Mouse (Mus musculus) midbrain, embryonic 13.5 days (tissue): ENCODE measurements around the gene Gm5741. TPM values are rescaled to one million over a fixed set of nuclear protein-coding genes. Genes with fewer than 3 reads are reported as not detected.
A peak's percentile ranks its signal among the peaks of the same experiment; 100 is the strongest.
"Not testable (repeated sequence)": the region's sequence is repeated elsewhere in the genome, so short reads cannot be mapped to it uniquely, and the experiment has no call there.

ENCODE experiments used
- ATAC-seq: fragments of 200-750 bp; cut with Nextera tagmentation; 2 replicates; pipeline ENCODE4 v1.8.0; 2017; ENCODE audit warnings: mild to moderate bottlenecking, moderate TSS enrichment, moderate library complexity
- H3K27ac ChIP-seq: fragments of 300-500 bp; sonication (generic); 2 replicates; pipeline ENCODE4 v1.5.1; 2015; ENCODE audit warnings: inconsistent platforms, mild to moderate bottlenecking, moderate library complexity
- H3K27me3 ChIP-seq: fragments of 300-500 bp; sonication (generic); 2 replicates; pipeline ENCODE4 v1.6.1; 2015; ENCODE audit warnings: mild to moderate bottlenecking, inconsistent platforms
- H3K36me3 ChIP-seq: fragments of 300-500 bp; sonication (generic); 2 replicates; pipeline ENCODE4 v1.6.1; 2015; ENCODE audit warnings: mild to moderate bottlenecking, inconsistent platforms
- H3K4me1 ChIP-seq: fragments of 300-500 bp; sonication (generic); replicated peaks from 2 replicates; pipeline ENCODE4 v1.6.1; 2015; ENCODE audit warnings: inconsistent platforms
- H3K4me2 ChIP-seq: fragments of 300-500 bp; sonication (generic); replicated peaks from 2 replicates; pipeline ENCODE4 v1.6.1; 2015; ENCODE audit warnings: moderate library complexity, mild to moderate bottlenecking, inconsistent platforms
- H3K4me3 ChIP-seq: fragments of 300-500 bp; sonication (generic); replicated peaks from 2 replicates; pipeline ENCODE4 v1.5.1; 2015; ENCODE audit warnings: mild to moderate bottlenecking, inconsistent platforms
- H3K9ac ChIP-seq: fragments of 300-500 bp; sonication (generic); replicated peaks from 2 replicates; pipeline ENCODE4 v1.6.1; 2015; ENCODE audit warnings: mild to moderate bottlenecking, inconsistent platforms
- H3K9me3 ChIP-seq: fragments of 300-500 bp; sonication (generic); 2 replicates; pipeline ENCODE4 v1.6.1; 2016; ENCODE audit warnings: mild to moderate bottlenecking, inconsistent platforms
- WGBS: fragments of 180-500 bp; shearing (Covaris S2); methylation state at CpG from one replicate; pipeline ENCODE4 v1.1.7; 2015; 5-methylcytosine and 5-hydroxymethylcytosine counted together
- polyA plus RNA-seq: library from polyadenylated mRNA; unstranded; fragments of >200 nt; fragmentation: Nextera tagmentation; extraction: Ambion mirVana; gene quantifications from 2 replicates; pipeline ENCODE4 v1.2.1, GENCODE M21; 2015

Gm5741 gene
- polyA plus RNA-seq, 1 experiment from 2014 or later, result 0.83 TPM

GRCm38 (mm10) chr8:85084633-85085032, 16.9 kb upstream of the Gm5741 start:
- no peak overlapping the region for H3K9ac ChIP-seq
- 90% methylated on average over 8 of the region's 8 CpGs for WGBS
- no peaks in the 10 kb centered on the region for H3K9me3 ChIP-seq
- no peaks in the 10 kb centered on the region for H3K27me3 ChIP-seq
- no peak overlapping the region for H3K27ac ChIP-seq
- ATAC-seq, result no peak
- H3K4me3 ChIP-seq, result no peak overlapping the region
- peaks cover 30% of the 10 kb centered on the region for H3K36me3 ChIP-seq
- H3K4me1 ChIP-seq, result peaks cover 31% of the 10 kb centered on the region
- H3K4me2 ChIP-seq, result no peak overlapping the region

- no peaks in the 10 kb centered on the region for H3K27me3 ChIP-seq
- peak within 1 kb of the TSS; percentile 87 for H3K4me2 ChIP-seq
- peaks cover 36% of the 10 kb centered on the region for H3K4me1 ChIP-seq
- H3K36me3 ChIP-seq, result peaks cover 24% of the 10 kb centered on the region
- no peaks in the 10 kb centered on the region for H3K9me3 ChIP-seq
- peak; percentile 88 for ATAC-seq
- no peak within 1 kb of the TSS for H3K27ac ChIP-seq
- peak within 1 kb of the TSS; percentile 77 for H3K9ac ChIP-seq
- peak within 1 kb of the TSS; percentile 61 for H3K4me3 ChIP-seq
- 2% methylated on average over 30 of the region's 30 CpGs for WGBS
These were observed 15.5 kb upstream of the Gm5741 start, which contains the start of gene Man2b1 for GRCm38 (mm10) chr8:85083108-85083813. TSS of gene Man2b1 (plus strand) at chr8:85083270.

GRCm38 (mm10) chr8:85082169-85082568, 14.4 kb upstream of the Gm5741 start:
- WGBS, result 94% methylated on average over 4 of the region's 4 CpGs
- H3K4me1 ChIP-seq, result peaks cover 36% of the 10 kb centered on the region
- H3K4me2 ChIP-seq, result peak overlapping the region; percentile 96
- H3K9ac ChIP-seq, ATAC-seq, H3K27ac ChIP-seq, H3K4me3 ChIP-seq, H3K27me3 ChIP-seq, H3K9me3 ChIP-seq: not testable (repeated sequence)
- H3K36me3 ChIP-seq, result peaks cover 23% of the 10 kb centered on the region

GRCm38 (mm10) chr8:85081216-85081555, 13.4 kb upstream of the Gm5741 start, which contains the start of gene Wdr83:
TSS of gene Wdr83 (minus strand) at chr8:85081306.
- H3K27ac ChIP-seq, result peak within 1 kb of the TSS; percentile 40; the same call in 1 of the 2 replicates
- peak within 1 kb of the TSS; percentile 82 for H3K4me3 ChIP-seq
- WGBS, result 3% methylated on average over 9 of the region's 9 CpGs
- H3K9me3 ChIP-seq, result no peaks in the 10 kb centered on the region
- peaks cover 24% of the 10 kb centered on the region for H3K36me3 ChIP-seq
- peak within 1 kb of the TSS; percentile 96 for H3K4me2 ChIP-seq
- no peaks in the 10 kb centered on the region for H3K27me3 ChIP-seq
- peak within 1 kb of the TSS; percentile 88 for H3K9ac ChIP-seq
- ATAC-seq, result peak; percentile 40
- peaks cover 36% of the 10 kb centered on the region for H3K4me1 ChIP-seq

DNA sequence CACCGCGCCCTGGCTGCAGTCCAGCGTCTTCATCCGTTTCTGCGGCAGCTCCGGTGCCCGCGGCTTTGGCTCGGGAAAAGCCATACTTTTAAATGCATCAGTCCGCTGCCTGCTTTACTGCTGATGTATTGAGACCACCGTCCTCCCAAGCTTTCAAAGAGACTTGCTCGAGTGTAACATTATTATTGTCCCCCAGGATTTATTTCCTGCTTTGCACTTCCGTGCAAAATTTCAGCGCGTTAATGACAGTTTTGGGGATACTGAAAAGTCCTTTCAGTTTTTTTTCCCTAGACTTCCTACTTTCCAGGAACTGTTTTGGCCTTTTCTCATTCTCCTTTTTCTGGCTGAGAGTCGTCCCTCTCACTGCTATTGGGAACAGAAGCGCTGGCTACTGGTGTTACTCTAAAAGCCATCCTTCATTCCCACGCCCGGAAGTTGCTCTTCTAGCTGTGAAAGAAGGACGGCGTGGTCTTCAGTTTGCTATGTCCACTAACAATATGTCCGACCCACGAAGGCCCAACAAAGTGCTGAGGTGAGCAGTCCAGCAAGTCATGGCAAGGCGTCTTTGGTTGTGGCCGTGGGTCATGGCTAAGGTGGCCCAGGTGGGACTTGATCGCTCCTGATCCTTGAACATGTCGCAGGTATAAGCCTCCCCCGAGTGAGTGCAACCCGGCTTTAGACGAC, 12.9 kb upstream of the Gm5741 start, which contains the start of gene Wdr83os:
Gene Wdr83os (plus strand): TSS at position 209 of the 684 bp plus-strand sequence.
- peaks cover 29% of the 10 kb centered on the region for H3K36me3 ChIP-seq
- peak within 1 kb of the TSS; percentile 40; the same call in 1 of the 2 replicates for H3K27ac ChIP-seq
- no peaks in the 10 kb centered on the region for H3K9me3 ChIP-seq
- no peaks in the 10 kb centered on the region for H3K27me3 ChIP-seq
- peak; percentile 26 for ATAC-seq
- H3K9ac ChIP-seq, result peak within 1 kb of the TSS; percentile 88
- peak within 1 kb of the TSS; percentile 82 for H3K4me3 ChIP-seq
- peak within 1 kb of the TSS; percentile 96 for H3K4me2 ChIP-seq
- peaks cover 36% of the 10 kb centered on the region for H3K4me1 ChIP-seq
- WGBS, result under 1% methylated on average over 30 of the region's 30 CpGs

GRCm38 (mm10) chr8:85080214-85080531, 12.4 kb upstream of the Gm5741 start:
- no peaks in the 10 kb centered on the region for H3K9me3 ChIP-seq
- H3K4me2 ChIP-seq, result peak overlapping the region; percentile 96
- peaks cover 36% of the 10 kb centered on the region for H3K4me1 ChIP-seq
- H3K27me3 ChIP-seq, result no peaks in the 10 kb centered on the region
- under 1% methylated on average over 25 of the region's 25 CpGs for WGBS
- peak overlapping the region; percentile 88 for H3K9ac ChIP-seq
- H3K4me3 ChIP-seq, result peak overlapping the region; percentile 82
- peaks cover 30% of the 10 kb centered on the region for H3K36me3 ChIP-seq
- no peak for ATAC-seq
- peak overlapping the region; percentile 40; the same call in 1 of the 2 replicates for H3K27ac ChIP-seq

GRCm38 (mm10) chr8:85076993-85077392, 9.2 kb upstream of the Gm5741 start:
- no peaks in the 10 kb centered on the region for H3K9me3 ChIP-seq
- H3K9ac ChIP-seq, result 0 out of 2 replicates have a peak overlapping the region, but pooled peaks have one; percentile 2
- peaks cover 52% of the 10 kb centered on the region for H3K36me3 ChIP-seq
- H3K4me3 ChIP-seq, result no peak overlapping the region
- peaks cover 32% of the 10 kb centered on the region for H3K4me1 ChIP-seq
- 4% methylated on average over 2 of the region's 2 CpGs for WGBS
- H3K4me2 ChIP-seq, result no peak overlapping the region
- peak; percentile 53; the same call in 1 of the 2 replicates for ATAC-seq
- no peaks in the 10 kb centered on the region for H3K27me3 ChIP-seq
- no peak overlapping the region for H3K27ac ChIP-seq

- H3K36me3 ChIP-seq, result peaks cover 52% of the 10 kb centered on the region
- WGBS, result 80% methylated on average over 9 of the region's 9 CpGs
- no peak for ATAC-seq
These were observed 8.2 kb upstream of the Gm5741 start for GRCm38 (mm10) chr8:85076001-85076400.

DNA sequence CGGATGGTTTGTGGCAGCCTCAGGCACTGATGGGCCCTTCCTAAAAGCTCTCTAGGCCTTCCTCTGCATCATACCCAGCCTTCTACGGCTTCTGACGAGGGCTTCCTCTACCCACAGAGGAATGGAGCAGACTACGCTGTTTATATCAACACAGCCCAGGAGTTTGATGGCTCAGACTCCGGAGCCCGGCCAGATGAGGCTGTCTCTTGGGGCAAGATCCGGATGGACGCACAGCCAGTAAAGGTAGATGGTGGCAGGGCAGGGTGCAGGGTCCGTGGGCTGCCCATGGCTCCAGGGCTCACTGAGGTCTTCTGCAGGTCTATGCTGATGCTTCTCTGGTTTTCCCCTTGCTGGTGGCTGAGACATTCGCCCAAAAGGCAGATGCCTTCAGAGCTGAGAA, 6.8 kb upstream of the Gm5741 start:
- 94% methylated on average over 10 of the region's 10 CpGs for WGBS
- Histone ChIP-seq H3K9me3 (no peaks in the 10 kb centered on the region), H3K36me3 (peaks cover 52% of the 10 kb centered on the region), H3K9ac (no peak overlapping the region), H3K27me3 (no peaks in the 10 kb centered on the region), H3K4me1 (peaks cover 22% of the 10 kb centered on the region), H3K4me3 (no peak overlapping the region), H3K4me2 (no peak overlapping the region), H3K27ac (no peak overlapping the region)
- ATAC-seq, result no peak

More at GRCm38 (mm10) chr8:85076001-85076400, 8.2 kb upstream of the Gm5741 start:
- no peak overlapping the region for H3K4me2 ChIP-seq
- H3K27me3 ChIP-seq, result no peaks in the 10 kb centered on the region
- H3K27ac ChIP-seq, result no peak overlapping the region
- H3K9ac ChIP-seq, result no peak overlapping the region
- H3K9me3 ChIP-seq, result no peaks in the 10 kb centered on the region
- peaks cover 25% of the 10 kb centered on the region for H3K4me1 ChIP-seq
- no peak overlapping the region for H3K4me3 ChIP-seq

- Histone ChIP-seq H3K9me3 (no peaks in the 10 kb centered on the region), H3K27me3 (no peaks in the 10 kb centered on the region), H3K4me1 (peaks cover 17% of the 10 kb centered on the region), H3K4me2 (no peak overlapping the region), H3K36me3 (peaks cover 52% of the 10 kb centered on the region), H3K9ac (no peak overlapping the region), H3K27ac (no peak overlapping the region), H3K4me3 (no peak overlapping the region)
- no peak for ATAC-seq
- WGBS, result 88% methylated on average over 10 of the region's 10 CpGs
These were observed 6.4 kb upstream of the Gm5741 start for GRCm38 (mm10) chr8:85074167-85074566.

GRCm38 (mm10) chr8:85073041-85073612, 5.3 kb upstream of the Gm5741 start:
- H3K27ac ChIP-seq, result no peak overlapping the region
- H3K9me3 ChIP-seq, result no peaks in the 10 kb centered on the region
- peaks cover 17% of the 10 kb centered on the region for H3K4me1 ChIP-seq
- H3K4me2 ChIP-seq, result peak overlapping the region; percentile 68
- H3K4me3 ChIP-seq, result no peak overlapping the region
- peaks cover 54% of the 10 kb centered on the region for H3K36me3 ChIP-seq
- no peak for ATAC-seq
- H3K27me3 ChIP-seq, result no peaks in the 10 kb centered on the region
- no peak overlapping the region for H3K9ac ChIP-seq
- WGBS, result 92% methylated on average over 15 of the region's 15 CpGs

DNA sequence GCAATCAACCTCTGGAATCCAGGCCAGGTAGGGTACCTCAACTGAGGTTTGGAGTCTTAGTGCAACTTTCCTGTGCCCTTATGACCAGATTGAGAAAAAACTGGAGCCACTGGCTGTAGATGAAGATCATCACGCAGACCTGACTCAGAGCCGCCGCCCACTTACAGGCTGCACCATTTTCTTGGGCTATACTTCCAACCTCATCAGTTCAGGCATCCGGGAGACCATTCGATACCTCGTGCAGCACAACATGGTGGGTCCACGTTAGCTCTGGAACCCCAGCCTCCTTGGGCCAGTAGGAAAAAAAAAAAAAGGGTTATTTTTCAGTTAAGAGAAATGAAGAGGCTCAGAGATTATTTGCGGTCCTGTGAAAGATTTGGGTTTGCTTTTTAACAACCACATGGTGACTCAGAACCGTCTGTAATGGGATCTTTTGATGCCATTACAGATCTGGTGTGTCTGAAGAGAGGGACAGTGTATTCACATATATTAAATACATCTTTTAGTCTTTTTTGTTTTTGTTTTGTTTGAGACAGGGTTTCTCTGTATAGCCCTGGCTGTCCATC, 4.7 kb upstream of the Gm5741 start:
- 43% methylated on average over 9 of the region's 9 CpGs for WGBS

More for the DNA sequence above, 4.7 kb upstream of the Gm5741 start:
- Histone ChIP-seq H3K4me1 (peaks cover 17% of the 10 kb centered on the region), H3K4me2 (peak overlapping the region; percentile 68), H3K4me3 (peak overlapping the region; percentile 78), H3K9me3 (no peaks in the 10 kb centered on the region), H3K27ac (peak overlapping the region; percentile 93), H3K9ac (peak overlapping the region; percentile 80), H3K27me3 (no peaks in the 10 kb centered on the region), H3K36me3 (peaks cover 56% of the 10 kb centered on the region)
- no peak for ATAC-seq
